Mouse (Mus musculus) lung, adult 2 months (tissue): ENCODE data around the gene Eif2ak2.
A peak's percentile ranks its signal among the peaks of the same experiment; 100 is the strongest.

Experiments
- CTCF ChIP-seq: fragments of 200-500 bp; IDR thresholded peaks from 2 replicates; pipeline ENCODE4 v1.5.1; 2011; ENCODE audit warnings: mild to moderate bottlenecking, low read length, control low read depth; ENCODE audit not compliant: insufficient read depth
- POLR2A ChIP-seq: fragments of 200-500 bp; IDR thresholded peaks from 2 replicates; pipeline ENCODE4 v1.6.1; 2011; ENCODE audit warnings: low read depth, mild to moderate bottlenecking, control low read depth, low read length, borderline replicate concordance; ENCODE audit errors: extremely low read depth

DNA sequence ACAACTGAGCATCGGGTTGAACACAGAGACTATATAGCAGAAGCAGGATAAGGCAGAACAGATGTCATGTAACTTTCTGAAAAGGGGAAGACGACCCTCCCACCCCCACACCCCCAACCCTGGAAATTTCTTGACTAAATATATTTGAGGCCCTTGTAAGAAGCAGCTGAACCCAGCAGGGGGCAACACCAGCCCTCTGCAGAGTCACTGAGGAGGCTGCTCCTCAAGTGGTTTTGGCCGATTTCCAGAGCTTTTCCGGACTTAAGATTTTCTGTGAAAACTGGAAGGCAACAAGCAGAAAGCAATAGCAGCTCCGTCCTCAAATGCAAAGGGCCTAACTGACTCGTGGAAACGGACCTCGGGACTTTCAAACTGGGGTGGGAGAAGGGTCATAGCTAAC, 13.0 kb upstream of the Eif2ak2 start:
- TF ChIP-seq CTCF (peak; percentile 50), POLR2A (no peak)
